Mouse (Mus musculus): ENCODE measurements around the gene Sh3bgrl3. TPM values are rescaled to one million over a fixed set of nuclear protein-coding genes. Genes with fewer than 3 reads are reported as not detected.
"Not testable (repeated sequence)": the region's sequence is repeated elsewhere in the genome, so short reads cannot be mapped to it uniquely, and the experiment has no call there.

Sh3bgrl3 gene
- polyA plus RNA-seq (2015; fragmentation: Nextera tagmentation; extraction: Ambion mirVana): 436 and 479 TPM in 2 replicates

GRCm38 (mm10) chr4:134128221-134128982 lies at the start of gene Sh3bgrl3:
Gene Sh3bgrl3 (minus strand): TSS chr4:134128789.
- H3K27ac ChIP-seq (replicated peaks): peak within 1 kb of the TSS; percentile 86
- H3K9me3 ChIP-seq (replicated peaks): no peaks in the 10 kb centered on the region
- H3K36me3 ChIP-seq: peaks cover 10% of the 10 kb centered on the region
- H3K9ac ChIP-seq (replicated peaks): peak within 1 kb of the TSS; percentile 85
- ATAC-seq (ENCODE audit: low FRiP score): peak; percentile 94
- H3K4me2 ChIP-seq: peak within 1 kb of the TSS; percentile 87
- under 1% methylated on average over 50 of the region's 50 CpGs for WGBS
- H3K4me1 ChIP-seq: peaks cover 38% of the 10 kb centered on the region
- no peaks in the 10 kb centered on the region for H3K27me3 ChIP-seq (replicated peaks)
- peak within 1 kb of the TSS; percentile 91 for H3K4me3 ChIP-seq (replicated peaks)

GRCm38 (mm10) chr4:134172391-134172790 lies 43.8 kb upstream of the Sh3bgrl3 start:
- Histone ChIP-seq H3K36me3 (no peaks in the 10 kb centered on the region), H3K4me1 (no peaks in the 10 kb centered on the region), H3K4me2 (no peak overlapping the region), H3K4me3 (replicated peaks) (no peak overlapping the region), H3K27me3 (replicated peaks) (no peaks in the 10 kb centered on the region), H3K9ac (replicated peaks) (no peak overlapping the region), H3K27ac (replicated peaks) (no peak overlapping the region), H3K9me3 (replicated peaks) (no peaks in the 10 kb centered on the region)
- no peak for ATAC-seq (ENCODE audit: low FRiP score)
- WGBS: 84% methylated on average over 3 of the region's 3 CpGs

- Histone ChIP-seq H3K4me2 (no peak overlapping the region), H3K27me3 (replicated peaks) (no peaks in the 10 kb centered on the region), H3K4me1 (no peaks in the 10 kb centered on the region), H3K4me3 (replicated peaks) (no peak overlapping the region), H3K9me3 (replicated peaks) (no peaks in the 10 kb centered on the region), H3K9ac (replicated peaks) (no peak overlapping the region), H3K36me3 (no peaks in the 10 kb centered on the region), H3K27ac (replicated peaks) (no peak overlapping the region)
- 95% methylated on average over 3 of the region's 3 CpGs for WGBS
- ATAC-seq (ENCODE audit: low FRiP score): no peak
These were observed 38.3 kb upstream of the Sh3bgrl3 start for GRCm38 (mm10) chr4:134166906-134167305.

- Histone ChIP-seq H3K4me2 (no peak overlapping the region), H3K9ac (replicated peaks) (no peak overlapping the region), H3K27me3 (replicated peaks) (no peaks in the 10 kb centered on the region), H3K4me1 (no peaks in the 10 kb centered on the region), H3K36me3 (no peaks in the 10 kb centered on the region), H3K4me3 (replicated peaks) (no peak overlapping the region), H3K9me3 (replicated peaks) (no peaks in the 10 kb centered on the region), H3K27ac (replicated peaks) (no peak overlapping the region)
- no peak for ATAC-seq (ENCODE audit: low FRiP score)
- WGBS: 81% methylated on average over 3 of the region's 3 CpGs
These were observed 37.2 kb upstream of the Sh3bgrl3 start for GRCm38 (mm10) chr4:134165548-134166465.

GRCm38 (mm10) chr4:134165024-134165423 lies 36.4 kb upstream of the Sh3bgrl3 start:
- no peak overlapping the region for H3K9ac ChIP-seq (replicated peaks)
- H3K9me3 ChIP-seq (replicated peaks): no peaks in the 10 kb centered on the region
- H3K27me3 ChIP-seq (replicated peaks): no peaks in the 10 kb centered on the region
- WGBS: 82% methylated on average over 6 of the region's 6 CpGs
- no peaks in the 10 kb centered on the region for H3K4me1 ChIP-seq
- no peak overlapping the region for H3K4me3 ChIP-seq (replicated peaks)
- no peak overlapping the region for H3K27ac ChIP-seq (replicated peaks)
- H3K4me2 ChIP-seq: no peak overlapping the region
- no peaks in the 10 kb centered on the region for H3K36me3 ChIP-seq
- no peak for ATAC-seq (ENCODE audit: low FRiP score)

- Histone ChIP-seq H3K9me3 (replicated peaks) (no peaks in the 10 kb centered on the region), H3K4me1 (no peaks in the 10 kb centered on the region), H3K27me3 (replicated peaks) (no peaks in the 10 kb centered on the region), H3K4me3 (replicated peaks) (no peak overlapping the region), H3K9ac (replicated peaks) (no peak overlapping the region), H3K27ac (replicated peaks) (no peak overlapping the region), H3K36me3 (no peaks in the 10 kb centered on the region), H3K4me2 (no peak overlapping the region)
- ATAC-seq (ENCODE audit: low FRiP score): no peak
- WGBS: 96% methylated on average over 6 of the region's 6 CpGs
These were observed 36.0 kb upstream of the Sh3bgrl3 start for GRCm38 (mm10) chr4:134164591-134164990.

GRCm38 (mm10) chr4:134160071-134160470 lies 31.5 kb upstream of the Sh3bgrl3 start:
- 9% methylated on average over 25 of the region's 30 CpGs for WGBS
- Histone ChIP-seq H3K4me2 (peak overlapping the region; percentile 64), H3K4me3 (replicated peaks) (peak overlapping the region; percentile 46)
- not testable (repeated sequence) for H3K9me3 ChIP-seq (replicated peaks); H3K27me3 ChIP-seq (replicated peaks); ATAC-seq (ENCODE audit: low FRiP score); H3K27ac ChIP-seq (replicated peaks); H3K4me1 ChIP-seq; H3K9ac ChIP-seq (replicated peaks); H3K36me3 ChIP-seq

- Histone ChIP-seq H3K36me3 (0 out of 2 replicates have a peak, but pooled peaks cover 3% of the 10 kb centered on the region), H3K27me3 (replicated peaks) (no peaks in the 10 kb centered on the region), H3K4me2 (no peak overlapping the region), H3K27ac (replicated peaks) (no peak overlapping the region), H3K9ac (replicated peaks) (no peak overlapping the region), H3K9me3 (replicated peaks) (no peaks in the 10 kb centered on the region), H3K4me1 (no peaks in the 10 kb centered on the region), H3K4me3 (replicated peaks) (no peak overlapping the region)
- WGBS: 74% methylated on average over 6 of the region's 6 CpGs
- no peak for ATAC-seq (ENCODE audit: low FRiP score)
These were observed 30.2 kb upstream of the Sh3bgrl3 start for GRCm38 (mm10) chr4:134158774-134159173.

GRCm38 (mm10) chr4:134157558-134157957 lies 29.0 kb upstream of the Sh3bgrl3 start:
- Histone ChIP-seq H3K4me3 (replicated peaks) (no peak overlapping the region), H3K36me3 (peaks cover 11% of the 10 kb centered on the region; the same call in 1 of the 2 replicates), H3K27ac (replicated peaks) (no peak overlapping the region), H3K27me3 (replicated peaks) (no peaks in the 10 kb centered on the region), H3K4me1 (no peaks in the 10 kb centered on the region), H3K9me3 (replicated peaks) (no peaks in the 10 kb centered on the region), H3K9ac (replicated peaks) (no peak overlapping the region), H3K4me2 (no peak overlapping the region)
- no peak for ATAC-seq (ENCODE audit: low FRiP score)
- 92% methylated on average over 2 of the region's 2 CpGs for WGBS

- no peak overlapping the region for H3K4me2 ChIP-seq
- no peaks in the 10 kb centered on the region for H3K4me1 ChIP-seq
- WGBS: 85% methylated on average over 8 of the region's 8 CpGs
- peaks cover 17% of the 10 kb centered on the region; the same call in 1 of the 2 replicates for H3K36me3 ChIP-seq
- no peaks in the 10 kb centered on the region for H3K27me3 ChIP-seq (replicated peaks)
- no peak overlapping the region for H3K27ac ChIP-seq (replicated peaks)
- H3K9me3 ChIP-seq (replicated peaks): no peaks in the 10 kb centered on the region
- no peak overlapping the region for H3K9ac ChIP-seq (replicated peaks)
- ATAC-seq (ENCODE audit: low FRiP score): no peak
- no peak overlapping the region for H3K4me3 ChIP-seq (replicated peaks)
These were observed 28.2 kb upstream of the Sh3bgrl3 start for GRCm38 (mm10) chr4:134156744-134157143.

GRCm38 (mm10) chr4:134155961-134156465 lies 27.4 kb upstream of the Sh3bgrl3 start:
- Histone ChIP-seq H3K9me3 (replicated peaks) (no peaks in the 10 kb centered on the region), H3K27me3 (replicated peaks) (no peaks in the 10 kb centered on the region), H3K36me3 (peaks cover 24% of the 10 kb centered on the region), H3K4me3 (replicated peaks) (no peak overlapping the region), H3K27ac (replicated peaks) (no peak overlapping the region), H3K4me1 (no peaks in the 10 kb centered on the region), H3K4me2 (no peak overlapping the region), H3K9ac (replicated peaks) (no peak overlapping the region)
- ATAC-seq (ENCODE audit: low FRiP score): no peak
- WGBS: 95% methylated on average over 10 of the region's 10 CpGs

Measured in neural tube, embryonic 15.5 days (tissue).